Mouse (Mus musculus): ENCODE measurements around the gene Cd300a. TPM values are rescaled to one million over a fixed set of nuclear protein-coding genes. Genes with fewer than 3 reads are reported as not detected.

Cd300a gene
- polyA plus RNA-seq (2015; fragmentation: Nextera tagmentation; extraction: Ambion mirVana): 1.2 and 1.4 TPM in 2 replicates

DNA sequence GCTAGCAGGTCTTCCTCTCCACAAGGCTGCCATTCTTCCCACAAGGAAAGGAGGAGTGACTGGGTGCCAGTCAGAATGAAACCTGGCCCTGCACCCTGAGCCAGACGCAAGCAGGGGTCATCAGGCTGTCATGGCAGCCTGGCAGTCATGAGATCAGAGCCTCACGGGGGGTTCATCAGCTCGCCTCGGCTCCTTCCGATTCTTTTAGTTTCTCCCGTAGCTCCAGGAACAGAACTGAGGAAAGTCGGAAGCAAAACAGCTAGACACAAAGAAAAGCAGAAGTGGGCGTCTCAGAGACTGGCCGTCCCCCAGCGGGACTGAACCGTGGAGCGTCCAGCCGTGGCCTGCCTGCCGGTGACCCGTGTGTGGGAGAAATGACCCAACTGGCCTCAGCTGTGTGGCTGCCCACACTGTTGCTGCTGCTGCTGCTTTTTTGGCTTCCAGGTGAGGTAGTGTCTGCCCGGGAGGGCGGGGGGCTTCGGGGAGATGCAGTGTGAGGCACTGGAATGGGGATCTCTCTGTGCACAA, at the start of gene Cd300a:
Gene Cd300a, plus strand, starts transcription at position 51 of the 528 bp plus-strand sequence.
- Histone ChIP-seq H3K9me3 (no peaks in the 10 kb centered on the region), H3K9ac (no peak within 1 kb of the TSS), H3K4me3 (no peak within 1 kb of the TSS), H3K27me3 (no peaks in the 10 kb centered on the region), H3K36me3 (no peaks in the 10 kb centered on the region), H3K4me2 (no peak within 1 kb of the TSS), H3K27ac (no peak within 1 kb of the TSS), H3K4me1 (no peaks in the 10 kb centered on the region)
- 60% methylated on average over 18 of the region's 18 CpGs for WGBS
- ATAC-seq (ENCODE audit: borderline replicate concordance, extremely low read depth, low FRiP score, low TSS enrichment): no peak

- Histone ChIP-seq H3K36me3 (no peaks in the 10 kb centered on the region), H3K27ac (no peak overlapping the region), H3K9ac (peak overlapping the region; percentile 17; the same call in 1 of the 2 replicates), H3K4me3 (no peak overlapping the region), H3K27me3 (no peaks in the 10 kb centered on the region), H3K9me3 (no peaks in the 10 kb centered on the region), H3K4me1 (peaks cover 8% of the 10 kb centered on the region), H3K4me2 (no peak overlapping the region)
- no peak; the same call in 1 of the 2 replicates for ATAC-seq (ENCODE audit: borderline replicate concordance, extremely low read depth, low FRiP score, low TSS enrichment)
- WGBS: 7% methylated on average over 8 of the region's 8 CpGs
Observed at GRCm38 (mm10) chr11:114843818-114844463, 45.9 kb upstream of the Cd300a start.

DNA sequence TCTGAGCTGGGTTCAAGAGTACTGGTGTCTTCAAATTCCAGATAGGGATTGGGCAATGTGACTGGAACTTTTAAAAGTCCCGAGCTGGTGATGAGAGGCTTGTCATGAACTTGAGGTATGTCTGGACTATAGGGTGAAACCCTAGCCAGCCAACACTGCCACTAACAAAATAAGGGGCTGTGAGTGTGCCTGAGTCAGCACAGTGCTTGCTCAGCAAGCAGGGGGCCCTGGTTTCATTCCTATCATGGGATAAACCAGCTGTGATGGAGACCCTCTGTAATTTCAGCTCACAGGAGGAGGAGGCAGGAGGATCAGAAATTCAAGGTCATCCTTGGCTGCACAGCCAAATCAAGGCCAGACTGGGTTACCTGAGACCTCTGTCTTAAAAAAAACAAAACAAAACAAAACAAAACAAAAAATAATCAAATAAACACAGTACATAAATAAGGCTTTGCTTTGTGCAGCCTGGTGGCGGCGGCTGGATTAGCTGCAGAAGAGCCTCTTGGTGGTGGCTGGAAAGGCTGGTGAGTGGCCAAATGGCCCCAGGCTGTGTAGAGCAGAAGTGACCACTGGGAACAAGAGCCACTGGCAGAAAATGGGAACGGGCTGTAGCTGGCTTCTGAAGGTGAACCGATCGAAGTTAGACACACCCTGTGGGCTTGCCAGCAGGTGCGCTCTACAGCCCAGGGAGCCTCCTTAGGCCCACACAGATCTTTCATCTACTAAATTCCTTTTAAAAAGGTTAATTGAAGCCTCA, 45.2 kb upstream of the Cd300a start:
- no peak overlapping the region for H3K27ac ChIP-seq
- H3K36me3 ChIP-seq: no peaks in the 10 kb centered on the region
- H3K9me3 ChIP-seq: no peaks in the 10 kb centered on the region
- H3K4me3 ChIP-seq: no peak overlapping the region
- no peak overlapping the region for H3K4me2 ChIP-seq
- no peak overlapping the region for H3K9ac ChIP-seq
- no peak for ATAC-seq (ENCODE audit: borderline replicate concordance, extremely low read depth, low FRiP score, low TSS enrichment)
- H3K4me1 ChIP-seq: peaks cover 11% of the 10 kb centered on the region
- WGBS: 74% methylated on average over 7 of the region's 7 CpGs
- H3K27me3 ChIP-seq: 0 out of 2 replicates have a peak, but pooled peaks cover 2% of the 10 kb centered on the region

- ATAC-seq (ENCODE audit: borderline replicate concordance, extremely low read depth, low FRiP score, low TSS enrichment): no peak
- Histone ChIP-seq H3K36me3 (no peaks in the 10 kb centered on the region), H3K9ac (no peak overlapping the region), H3K27ac (no peak overlapping the region), H3K4me3 (no peak overlapping the region), H3K4me1 (peaks cover 22% of the 10 kb centered on the region), H3K27me3 (0 out of 2 replicates have a peak, but pooled peaks cover 3% of the 10 kb centered on the region), H3K4me2 (no peak overlapping the region), H3K9me3 (no peaks in the 10 kb centered on the region)
- 64% methylated on average over 4 of the region's 4 CpGs for WGBS
Observed at GRCm38 (mm10) chr11:114846336-114846735, 43.5 kb upstream of the Cd300a start.

DNA sequence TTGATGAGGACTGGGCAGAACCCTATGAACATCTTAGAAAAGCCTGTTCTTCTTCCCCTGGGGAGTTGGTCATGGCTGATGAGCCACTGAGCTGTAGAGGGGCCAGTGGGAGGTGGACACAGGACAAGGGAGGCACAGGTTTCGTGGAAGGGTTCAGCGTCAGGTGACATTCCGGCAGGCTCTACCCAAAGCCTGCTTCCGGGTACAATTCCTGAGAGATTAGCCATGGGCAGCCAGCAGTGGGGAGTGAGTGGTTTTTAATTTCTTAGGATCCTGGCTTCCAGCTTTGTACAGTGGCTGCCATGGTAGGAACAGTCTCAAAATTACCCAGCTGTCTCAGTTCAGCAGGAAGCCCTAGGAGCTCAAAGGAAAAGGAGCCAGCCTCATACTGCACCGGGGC, 42.8 kb upstream of the Cd300a start:
- no peaks in the 10 kb centered on the region for H3K9me3 ChIP-seq
- ATAC-seq (ENCODE audit: borderline replicate concordance, extremely low read depth, low FRiP score, low TSS enrichment): no peak
- no peak overlapping the region for H3K4me2 ChIP-seq
- H3K27me3 ChIP-seq: peaks cover 5% of the 10 kb centered on the region; the same call in 1 of the 2 replicates
- H3K9ac ChIP-seq: no peak overlapping the region
- H3K27ac ChIP-seq: no peak overlapping the region
- no peak overlapping the region for H3K4me3 ChIP-seq
- WGBS: 79% methylated on average over 5 of the region's 5 CpGs
- H3K4me1 ChIP-seq: peaks cover 24% of the 10 kb centered on the region
- H3K36me3 ChIP-seq: no peaks in the 10 kb centered on the region

- Histone ChIP-seq H3K27me3 (peaks cover 11% of the 10 kb centered on the region; the same call in 1 of the 2 replicates), H3K9me3 (no peaks in the 10 kb centered on the region), H3K4me1 (peaks cover 23% of the 10 kb centered on the region), H3K4me2 (no peak overlapping the region), H3K9ac (no peak overlapping the region), H3K4me3 (no peak overlapping the region), H3K27ac (peak overlapping the region; percentile 94), H3K36me3 (no peaks in the 10 kb centered on the region)
- 16% methylated on average over 2 of the region's 2 CpGs for WGBS
- ATAC-seq (ENCODE audit: borderline replicate concordance, extremely low read depth, low FRiP score, low TSS enrichment): no peak
Observed at GRCm38 (mm10) chr11:114849572-114849971, 40.3 kb upstream of the Cd300a start.

DNA sequence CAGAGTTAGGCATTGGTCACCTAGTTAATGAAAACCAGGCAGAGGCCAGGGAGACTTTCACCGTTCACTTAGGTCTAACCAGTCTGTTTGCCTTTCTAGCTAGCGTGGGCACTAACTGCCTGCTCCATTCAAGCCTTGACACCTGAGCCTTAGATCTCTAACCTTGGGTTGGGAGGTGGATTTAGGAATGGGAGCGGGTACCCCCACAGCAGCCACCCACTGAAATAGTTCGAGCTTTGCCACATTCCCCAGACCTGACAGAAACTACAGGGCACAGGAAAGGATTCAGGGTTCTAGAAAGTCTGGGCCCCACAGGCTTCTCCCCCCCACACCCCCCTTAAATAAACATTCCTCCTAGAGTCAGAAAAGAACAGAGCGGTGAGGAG, 39.8 kb upstream of the Cd300a start:
- ATAC-seq (ENCODE audit: borderline replicate concordance, extremely low read depth, low FRiP score, low TSS enrichment): no peak; the same call in 1 of the 2 replicates
- Histone ChIP-seq H3K4me1 (peaks cover 28% of the 10 kb centered on the region), H3K36me3 (no peaks in the 10 kb centered on the region), H3K27me3 (peaks cover 11% of the 10 kb centered on the region; the same call in 1 of the 2 replicates), H3K27ac (peak overlapping the region; percentile 94), H3K9me3 (no peaks in the 10 kb centered on the region), H3K4me2 (peak overlapping the region; percentile 97), H3K9ac (no peak overlapping the region), H3K4me3 (peak overlapping the region; percentile 62)
- WGBS: 27% methylated on average over 5 of the region's 5 CpGs

- Histone ChIP-seq H3K9ac (peak within 1 kb of the TSS; percentile 70), H3K27me3 (peaks cover 11% of the 10 kb centered on the region; the same call in 1 of the 2 replicates), H3K4me1 (peaks cover 28% of the 10 kb centered on the region), H3K27ac (peak within 1 kb of the TSS; percentile 94), H3K4me2 (peak within 1 kb of the TSS; percentile 97), H3K36me3 (no peaks in the 10 kb centered on the region), H3K4me3 (peak within 1 kb of the TSS; percentile 62), H3K9me3 (no peaks in the 10 kb centered on the region)
- peak; percentile 45; the same call in 1 of the 2 replicates for ATAC-seq (ENCODE audit: borderline replicate concordance, extremely low read depth, low FRiP score, low TSS enrichment)
- 1% methylated on average over 35 of the region's 43 CpGs for WGBS
Observed at GRCm38 (mm10) chr11:114850452-114851268, 39.2 kb upstream of the Cd300a start, which contains the start of gene Gprc5c. Gprc5c (plus strand) TSS chr11:114851152.

DNA sequence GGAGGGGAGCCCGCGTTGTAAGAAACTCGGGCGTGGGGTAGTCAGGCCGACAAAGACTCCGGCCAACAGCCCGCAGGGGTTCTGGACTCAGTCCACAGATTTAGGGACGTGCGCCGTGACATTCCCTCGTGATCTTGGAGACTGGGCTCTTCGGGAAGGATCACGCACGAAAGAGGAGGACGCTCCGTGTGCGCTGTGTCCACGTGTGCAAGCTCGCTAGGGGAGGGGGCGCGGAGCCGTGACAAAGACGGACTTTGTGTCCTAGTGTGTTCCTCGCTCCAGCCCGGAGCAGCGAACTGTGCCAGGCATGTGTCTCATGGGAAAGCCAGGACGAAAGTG, 38.6 kb upstream of the Cd300a start:
- no peaks in the 10 kb centered on the region for H3K9me3 ChIP-seq
- H3K27me3 ChIP-seq: peaks cover 11% of the 10 kb centered on the region; the same call in 1 of the 2 replicates
- peak overlapping the region; percentile 62 for H3K4me3 ChIP-seq
- under 1% methylated on average over 27 of the region's 27 CpGs for WGBS
- H3K27ac ChIP-seq: peak overlapping the region; percentile 94
- H3K36me3 ChIP-seq: no peaks in the 10 kb centered on the region
- ATAC-seq (ENCODE audit: borderline replicate concordance, extremely low read depth, low FRiP score, low TSS enrichment): 0 out of 2 replicates have a peak, but pooled peaks have one; percentile 11
- peaks cover 28% of the 10 kb centered on the region for H3K4me1 ChIP-seq
- peak overlapping the region; percentile 70 for H3K9ac ChIP-seq
- peak overlapping the region; percentile 97 for H3K4me2 ChIP-seq

- Histone ChIP-seq H3K27me3 (peaks cover 11% of the 10 kb centered on the region; the same call in 1 of the 2 replicates), H3K4me3 (peak overlapping the region; percentile 62), H3K4me1 (peaks cover 28% of the 10 kb centered on the region), H3K36me3 (no peaks in the 10 kb centered on the region), H3K9ac (peak overlapping the region; percentile 70), H3K9me3 (no peaks in the 10 kb centered on the region), H3K4me2 (peak overlapping the region; percentile 97), H3K27ac (peak overlapping the region; percentile 94)
- peak; percentile 58 for ATAC-seq (ENCODE audit: borderline replicate concordance, extremely low read depth, low FRiP score, low TSS enrichment)
- WGBS: 1% methylated on average over 56 of the region's 65 CpGs
Observed at GRCm38 (mm10) chr11:114851608-114852310, 38.1 kb upstream of the Cd300a start.
